Mouse (Mus musculus) ES-E14 (cell line): ENCODE measurements around the gene Ube2g1. TPM values are rescaled to one million over a fixed set of nuclear protein-coding genes. Genes with fewer than 3 reads are reported as not detected.

Source experiments
- DNase-seq: peaks from one replicate; pipeline ENCODE4 v3.0.0-alpha.2; 2013; ENCODE audit warnings: low read depth, low spot score
- H3K27ac ChIP-seq: 2 replicates; pipeline ENCODE4 v1.5.1; 2012; ENCODE audit warnings: low read depth, mild to moderate bottlenecking, low read length, moderate library complexity, mixed read lengths; ENCODE audit not compliant: poor library complexity, insufficient read depth, severe bottlenecking
- H3K36me3 ChIP-seq: 2 replicates; pipeline ENCODE4 v1.6.1; 2012; ENCODE audit warnings: mild to moderate bottlenecking, low read length, moderate library complexity, mixed read lengths; ENCODE audit not compliant: control insufficient read depth, poor library complexity, insufficient read depth, severe bottlenecking
- H3K4me1 ChIP-seq, 2 experiments: fragments of 150-350 bp in 1 of 2; sonication (generic) in 1 of 2; 2 replicates each; pipeline ENCODE4 v1.6.1; 2012; ENCODE audit warnings: low read length in 2 of 2, mild to moderate bottlenecking in 1 of 2, mixed read lengths in 1 of 2; ENCODE audit not compliant: control insufficient read depth in 2 of 2, insufficient read depth in 2 of 2, poor library complexity in 1 of 2
- H3K4me3 ChIP-seq, 2 experiments: fragments of 150-350 bp in 1 of 2; sonication (generic) in 1 of 2; 2 replicates each; pipeline ENCODE4 v1.5.1; 2012; ENCODE audit warnings: low read length in 2 of 2, low read depth in 1 of 2, mild to moderate bottlenecking in 1 of 2, mixed read lengths in 1 of 2; ENCODE audit not compliant: insufficient read depth in 1 of 2, poor library complexity in 1 of 2, severe bottlenecking in 1 of 2
- H3K9ac ChIP-seq: 2 replicates; pipeline ENCODE4 v1.6.1; 2012; ENCODE audit warnings: low read depth, mild to moderate bottlenecking, low read length, mixed read lengths; ENCODE audit not compliant: poor library complexity, insufficient read depth, severe bottlenecking
- H3K9me3 ChIP-seq: fragments of 150-350 bp; sonication (generic); 2 replicates; pipeline ENCODE4 v1.6.1; 2012; ENCODE audit warnings: low read depth, mild to moderate bottlenecking, low read length; ENCODE audit not compliant: control insufficient read depth, insufficient read depth
- CHD2 ChIP-seq: IDR thresholded peaks from 2 replicates; pipeline ENCODE4 v1.6.1; 2014; ENCODE audit warnings: mild to moderate bottlenecking, low read depth, low read length, inconsistent platforms
- HCFC1 ChIP-seq: IDR thresholded peaks from 2 replicates; pipeline ENCODE4 v1.6.1; 2012; ENCODE audit warnings: low read length, inconsistent platforms, borderline replicate concordance; ENCODE audit not compliant: insufficient read depth
- MAFK ChIP-seq: IDR thresholded peaks from 2 replicates; pipeline ENCODE4 v1.6.1; 2014; ENCODE audit warnings: mild to moderate bottlenecking, low read depth, low read length, inconsistent platforms; ENCODE audit not compliant: insufficient read depth
- ZC3H11A ChIP-seq: IDR thresholded peaks from 2 replicates; pipeline ENCODE4 v1.6.1; 2012; ENCODE audit warnings: low read depth, mild to moderate bottlenecking, inconsistent platforms, low read length, borderline replicate concordance
- ZNF384 ChIP-seq: IDR thresholded peaks from 2 replicates; pipeline ENCODE4 v1.6.1; 2012; ENCODE audit warnings: low read depth, low read length, inconsistent platforms
- in situ Hi-C, 2 experiments: fragments of 600-800 bp; cut with MboI; formaldehyde crosslinking; loops; one replicate each; pipeline ENCODE4 v1.15.1; 2025; ENCODE audit warnings: low sequenced_read_pairs in 2 of 2, inconsistent platforms in 1 of 2; ENCODE audit not compliant: unreplicated experiment in 2 of 2
- total RNA-seq: library from RNA; depleted of rRNA; stranded (reverse); fragments of 300-350 nt; gene quantifications from 2 replicates; pipeline ENCODE4 v1.2.3, GENCODE M21; 2012

The Ube2g1 gene
- total RNA-seq, 1 experiment = 27.9 TPM

DNA sequence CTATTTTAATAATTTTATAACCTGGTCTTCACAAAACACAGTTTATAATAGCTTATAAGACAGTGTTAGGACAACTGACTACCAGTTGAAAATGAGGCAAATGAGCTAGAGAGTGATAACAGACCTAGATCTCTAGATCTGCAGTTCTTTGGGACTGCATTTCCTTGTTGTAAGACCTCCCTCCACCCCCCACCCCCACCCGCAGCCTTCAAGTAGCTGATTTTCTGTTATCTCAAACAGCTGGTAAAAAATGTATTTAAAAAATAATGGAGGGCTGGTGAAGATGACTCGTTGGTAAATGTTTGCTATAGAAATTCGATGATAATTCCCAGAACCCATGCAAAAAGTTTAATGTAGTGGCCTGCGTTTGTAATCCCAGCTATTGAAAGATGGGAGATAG lies 57.6 kb downstream of the Ube2g1 start:
- TF ChIP-seq ZNF384 (no peak), ZC3H11A (no peak), HCFC1 (no peak), CHD2 (no peak), MAFK (no peak)
- in situ Hi-C loops = no loop called here
- no peak for DNase-seq
- Histone ChIP-seq H3K4me1 (peaks cover 0 to 3% of the 10 kb centered on the region in 2 experiments; a peak in 1 of 4 replicates), H3K36me3 (no peaks in the 10 kb centered on the region), H3K27ac (no peak overlapping the region), H3K9ac (no peak overlapping the region), H3K9me3 (no peaks in the 10 kb centered on the region), H3K4me3 (no peak overlapping the region)

DNA sequence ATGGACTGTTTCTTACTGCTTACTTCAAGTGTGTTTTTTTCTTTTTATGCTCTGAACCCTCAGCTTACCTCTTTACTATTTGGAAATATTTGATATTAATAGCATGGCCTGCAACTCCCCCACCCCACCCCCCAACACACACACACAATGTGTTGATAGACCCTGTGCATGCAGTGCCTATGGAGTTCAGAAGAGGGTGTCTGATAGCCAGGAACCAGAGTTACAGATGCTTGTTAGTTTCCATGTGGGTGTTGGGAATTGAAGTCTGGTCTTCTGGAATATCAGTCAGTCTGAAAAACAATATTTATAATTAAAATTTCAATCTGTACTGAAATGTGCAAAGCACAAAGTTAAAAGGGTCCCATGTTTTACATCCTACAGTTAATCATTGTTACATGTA lies 63.6 kb downstream of the Ube2g1 start:
- Histone ChIP-seq H3K4me3 (no peak overlapping the region), H3K9ac (no peak overlapping the region), H3K36me3 (no peaks in the 10 kb centered on the region), H3K27ac (no peak overlapping the region), H3K4me1 (peaks cover 0 to 5% of the 10 kb centered on the region in 2 experiments; a peak in 2 of 4 replicates), H3K9me3 (no peaks in the 10 kb centered on the region)
- in situ Hi-C loops = no loop called here
- no peak for DNase-seq
- TF ChIP-seq HCFC1 (no peak), MAFK (no peak), CHD2 (no peak), ZC3H11A (no peak), ZNF384 (no peak)

DNA sequence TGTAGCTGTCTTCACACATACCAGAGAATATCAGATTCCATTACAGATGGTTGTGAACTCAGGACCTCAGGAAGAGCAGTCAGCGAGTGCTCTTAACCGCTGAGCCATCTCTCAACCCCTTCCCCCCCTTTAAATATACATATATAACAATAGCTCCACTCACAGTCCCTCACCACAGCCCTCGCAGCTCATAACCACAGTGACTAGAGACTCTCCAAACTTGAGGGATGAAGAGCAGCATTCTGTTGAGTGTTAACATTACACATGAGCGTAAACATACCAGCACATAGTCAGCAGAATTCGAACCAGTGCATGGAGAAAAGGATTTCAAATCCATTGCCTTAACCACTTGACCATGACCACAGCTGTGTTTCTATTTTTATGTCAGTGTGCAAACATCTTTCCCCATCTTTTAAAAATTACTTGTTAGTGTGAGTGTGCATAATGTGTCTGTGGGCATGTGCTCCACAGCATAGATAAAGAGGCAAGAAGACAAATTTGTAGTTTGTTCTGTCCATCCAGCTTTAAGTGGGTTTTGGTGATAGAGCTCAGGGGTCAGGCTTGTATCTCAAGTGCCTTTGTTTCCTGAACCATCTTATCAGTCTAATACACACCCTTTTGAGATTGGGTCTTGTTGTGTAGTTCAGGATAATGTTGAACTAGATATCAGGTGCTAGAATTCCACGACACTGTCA lies 64.4 kb downstream of the Ube2g1 start:
- Histone ChIP-seq H3K4me3 (no peak overlapping the region), H3K27ac (no peak overlapping the region), H3K9ac (no peak overlapping the region), H3K9me3 (no peaks in the 10 kb centered on the region), H3K4me1 (peaks cover 0 to 5% of the 10 kb centered on the region in 2 experiments; a peak in 2 of 4 replicates), H3K36me3 (no peaks in the 10 kb centered on the region)
- no peak for DNase-seq
- in situ Hi-C loops = no loop called here
- no peak for TF ChIP-seq ZNF384
- no peak for TF ChIP-seq HCFC1
- TF ChIP-seq ZC3H11A = no peak
- no peak for TF ChIP-seq CHD2
- TF ChIP-seq MAFK = no peak

DNA sequence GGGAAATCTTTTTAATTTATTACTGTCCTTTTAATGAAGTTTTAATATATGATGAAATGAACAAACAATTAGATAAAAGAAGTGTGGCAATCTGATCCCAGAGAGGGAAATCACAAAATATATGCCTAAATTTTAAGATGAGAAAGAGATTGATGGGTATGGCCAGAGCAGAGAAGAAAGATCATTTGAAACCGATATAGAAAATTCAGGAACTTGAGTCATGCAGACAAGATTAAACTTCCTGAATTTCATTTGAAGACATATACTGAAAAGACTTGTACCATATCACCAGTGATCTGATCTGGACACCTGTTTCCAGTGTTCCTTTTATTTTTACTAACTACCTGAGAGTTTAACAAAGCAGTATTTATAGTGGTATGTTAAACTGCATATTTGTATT lies 65.4 kb downstream of the Ube2g1 start:
- H3K36me3 ChIP-seq = no peaks in the 10 kb centered on the region
- DNase-seq = no peak
- TF ChIP-seq ZC3H11A (no peak), ZNF384 (no peak), MAFK (no peak), HCFC1 (no peak), CHD2 (no peak)
- no peak overlapping the region for H3K27ac ChIP-seq
- in situ Hi-C loops = no loop called here
- peaks cover 0 to 2% of the 10 kb centered on the region in 2 experiments; a peak in 1 of 4 replicates for H3K4me1 ChIP-seq
- H3K4me3 ChIP-seq = no peak overlapping the region
- no peaks in the 10 kb centered on the region for H3K9me3 ChIP-seq
- no peak overlapping the region for H3K9ac ChIP-seq

DNA sequence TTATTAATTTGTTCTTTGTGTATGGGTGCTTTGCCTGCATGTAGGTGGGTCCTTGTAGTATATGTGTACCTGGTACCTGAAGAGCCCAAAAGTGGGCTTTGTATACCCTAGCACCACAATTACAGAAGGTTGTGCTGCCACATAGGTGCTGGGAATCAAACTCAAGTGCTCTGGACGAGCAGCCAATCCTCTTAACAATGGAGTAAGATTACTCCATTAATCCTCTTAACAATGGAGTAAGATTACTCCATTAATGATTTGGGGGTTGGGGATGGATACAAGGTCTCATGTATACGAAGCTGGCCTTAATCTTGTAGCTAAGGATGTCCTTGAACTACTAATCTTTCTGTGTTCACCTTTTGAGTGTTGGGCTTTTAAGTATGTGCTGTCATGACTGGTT lies 68.2 kb downstream of the Ube2g1 start:
- Histone ChIP-seq H3K36me3 (no peaks in the 10 kb centered on the region; the same call in 1 of the 2 replicates), H3K9me3 (no peaks in the 10 kb centered on the region), H3K4me1 (peaks cover 0 to 2% of the 10 kb centered on the region in 2 experiments; a peak in 1 of 4 replicates), H3K9ac (no peak overlapping the region), H3K4me3 (no peak overlapping the region), H3K27ac (no peak overlapping the region)
- in situ Hi-C loops = no loop called here
- TF ChIP-seq CHD2 (no peak), ZNF384 (no peak), HCFC1 (no peak), MAFK (no peak), ZC3H11A (no peak)
- DNase-seq = no peak
